Mouse (Mus musculus) neural tube, embryonic 10.5 days (tissue): ENCODE results near the gene Zfp69.

Experiments
- DNase-seq: peaks from one replicate; pipeline ENCODE4 v3.0.0-alpha.2; 2017; ENCODE audit warnings: low spot score; ENCODE audit errors: extremely low spot score

Gene Zfp69

DNA sequence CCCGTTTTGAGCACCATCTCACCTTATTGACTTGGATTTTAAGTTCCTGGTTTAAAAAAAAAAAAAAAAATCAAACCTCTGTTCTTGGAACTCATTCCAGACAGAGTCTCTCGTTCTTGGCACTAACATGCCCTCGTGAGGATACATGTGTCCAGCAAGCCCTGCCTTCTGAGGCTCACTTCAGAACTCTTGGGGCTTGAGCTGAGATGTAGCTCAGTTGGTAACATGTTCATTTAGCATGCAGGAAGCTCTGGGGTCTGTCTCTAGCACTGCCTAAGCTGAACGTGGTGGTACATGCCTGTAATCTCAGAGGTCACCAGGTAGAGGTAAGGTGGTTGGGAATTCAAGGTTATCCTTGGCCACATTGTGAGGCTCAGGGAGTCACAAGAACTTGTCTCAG is 65.4 kb downstream of the Zfp69 start:
- DNase-seq = no peak

DNA sequence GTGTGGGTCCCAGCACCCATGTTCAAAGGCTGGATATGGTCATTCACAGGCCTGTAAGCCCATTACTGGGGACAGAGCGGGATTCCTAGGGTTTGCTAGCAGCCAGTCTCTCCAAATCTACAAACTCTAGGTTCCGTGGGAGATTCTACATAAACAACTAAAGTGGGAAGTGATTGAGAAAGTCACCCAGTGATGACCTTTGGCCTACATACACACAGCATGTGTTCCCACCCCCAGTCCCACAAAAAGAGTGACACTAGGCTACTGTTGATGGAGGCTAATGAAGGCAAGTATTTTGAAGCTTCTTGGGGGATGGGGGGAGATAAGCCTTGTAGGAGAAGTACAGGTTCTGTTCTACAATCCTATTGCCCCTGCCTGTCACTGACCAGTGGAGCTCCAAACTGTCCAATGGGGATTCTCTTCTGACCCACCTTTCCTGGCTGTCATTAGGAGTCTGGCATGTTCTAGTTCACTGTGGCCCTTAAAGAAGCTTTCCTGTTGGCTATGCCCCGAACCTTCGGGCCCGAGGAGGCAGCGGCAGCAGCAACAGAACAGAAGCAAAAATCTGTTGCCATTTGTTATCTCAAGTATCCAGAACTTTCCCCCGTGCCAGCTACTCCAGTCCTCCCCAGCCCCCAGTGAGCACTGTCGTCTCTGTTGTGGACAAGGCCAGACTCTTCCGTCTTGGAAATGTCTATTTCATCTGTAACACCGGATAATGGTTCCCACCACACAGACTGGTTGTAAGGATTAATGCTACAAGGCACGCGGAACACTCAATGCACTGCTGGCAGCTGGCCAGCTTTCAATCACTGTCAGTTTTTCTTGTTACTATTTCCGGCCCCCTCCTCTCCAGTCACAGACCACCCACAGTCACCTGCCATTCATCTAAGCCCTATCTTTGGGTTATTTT is 66.0 kb downstream of the Zfp69 start:
- no peak for DNase-seq

DNA sequence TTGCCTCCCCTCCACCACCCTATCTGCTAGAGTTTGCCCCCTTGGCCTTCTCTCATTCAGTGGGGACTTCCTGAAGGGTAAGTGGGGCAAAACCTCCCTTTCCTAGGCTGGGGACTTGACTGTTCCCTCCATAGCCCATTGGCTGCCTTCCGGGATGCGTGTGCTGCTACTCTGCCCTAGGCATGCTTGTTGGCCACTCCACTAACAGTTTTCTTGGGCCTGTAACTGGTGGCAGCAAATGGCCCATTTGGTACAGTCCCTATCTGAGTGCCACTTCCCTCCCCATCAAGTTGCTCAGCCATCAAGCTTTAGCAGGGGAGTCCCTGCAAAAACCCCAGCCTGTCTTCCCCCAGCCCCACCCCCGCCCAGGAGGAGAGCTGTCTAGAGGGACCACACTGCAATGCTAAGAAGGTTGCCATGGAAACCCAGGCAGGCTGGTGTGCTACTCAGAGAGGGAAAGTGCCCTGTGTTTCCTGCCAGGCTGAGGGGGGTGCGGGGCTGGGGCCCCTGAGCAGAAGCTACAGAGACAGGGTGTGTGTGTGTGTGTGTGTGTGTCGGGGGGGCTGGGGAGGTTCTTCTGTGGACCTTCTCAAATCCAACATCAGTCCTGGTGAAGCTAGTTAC is 69.4 kb downstream of the Zfp69 start:
- no peak for DNase-seq

DNA sequence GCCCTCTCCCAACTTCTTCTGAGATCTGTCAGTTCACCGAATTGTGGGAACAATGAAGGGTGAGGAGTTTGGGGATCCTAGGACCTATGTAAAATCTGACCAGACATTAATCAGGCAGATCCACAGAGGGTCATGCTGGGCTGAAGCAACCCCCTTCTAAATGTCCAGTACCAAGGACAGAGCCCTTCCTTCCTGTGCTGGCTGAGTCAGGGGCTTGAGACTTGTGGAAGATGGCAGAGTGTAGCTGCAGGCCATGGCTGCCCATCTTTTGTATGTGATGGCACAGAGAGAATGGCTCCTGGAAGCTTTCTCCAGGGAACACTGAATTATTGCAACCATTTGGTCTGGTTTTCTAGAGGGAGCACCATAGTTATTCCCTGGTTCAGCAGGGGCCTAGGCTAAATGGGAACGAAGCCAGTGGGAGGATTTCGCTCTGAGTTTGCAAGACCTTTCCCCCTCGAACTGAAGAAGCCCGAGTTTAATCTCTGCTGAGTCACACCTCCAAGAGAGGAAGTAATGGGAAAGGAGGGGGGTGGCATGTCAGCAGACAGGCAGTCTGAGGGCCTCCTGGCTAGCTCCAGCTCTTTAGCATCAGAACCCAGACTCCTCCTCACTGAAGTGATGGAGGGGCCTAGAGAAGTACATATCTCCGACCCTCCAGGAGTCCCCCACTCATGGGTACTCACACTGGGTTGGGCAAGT is 70.6 kb downstream of the Zfp69 start:
- no peak for DNase-seq
